Mouse (Mus musculus): ENCODE measurements at regions not wholly inside any gene's neighbourhood (a gene's known extent, or its start where the extent isn't known, plus 50 kb on each side); places are given as distances from the start of the nearest gene placed in this dataset.
"Not testable (repeated sequence)": the region's sequence is repeated elsewhere in the genome, so short reads cannot be mapped to it uniquely, and the experiment has no call there.

DNA sequence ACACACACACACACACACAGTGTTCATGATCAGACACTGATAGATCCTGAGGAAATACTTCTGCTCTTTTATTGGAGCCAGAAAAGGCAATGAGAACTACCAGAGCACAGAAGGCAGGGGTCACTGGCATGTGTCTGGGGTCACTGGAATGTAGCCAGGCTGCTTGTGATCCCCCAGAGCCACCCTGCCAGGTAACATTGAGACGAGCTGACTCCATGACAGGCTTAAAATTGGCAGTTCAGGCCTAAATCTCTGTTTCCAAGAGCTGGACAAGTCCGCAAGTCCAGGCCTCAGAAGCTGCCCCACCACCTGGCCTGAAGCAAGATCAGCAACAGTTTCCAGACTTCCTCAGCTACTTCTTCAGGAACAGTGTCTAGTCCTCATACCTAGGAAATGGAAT, 390.4 kb upstream of the Stxbp6 start:
- intact Hi-C loops (cut with DNase I), result loop anchor here (10.0 kb wide), 1 partner anchor 460 kb away; no protein-coding TSS in a partner anchor
- no peak for DNase-seq (ENCODE audit: extremely low spot score in 1 of 2, low spot score in 2 of 2)

- DNase-seq (ENCODE audit: extremely low spot score in 1 of 2, low spot score in 2 of 2), result peak in 1 of 2 experiments; percentile 21
- intact Hi-C loops (cut with DNase I), result not testable (repeated sequence)
Measured at GRCm38 (mm10) chr12:45458746-45459145, 384.2 kb upstream of the Stxbp6 start.

- intact Hi-C loops (cut with DNase I), result no loop called here
Measured at GRCm38 (mm10) chr12:45443512-45444190, 369.1 kb upstream of the Stxbp6 start.

DNA sequence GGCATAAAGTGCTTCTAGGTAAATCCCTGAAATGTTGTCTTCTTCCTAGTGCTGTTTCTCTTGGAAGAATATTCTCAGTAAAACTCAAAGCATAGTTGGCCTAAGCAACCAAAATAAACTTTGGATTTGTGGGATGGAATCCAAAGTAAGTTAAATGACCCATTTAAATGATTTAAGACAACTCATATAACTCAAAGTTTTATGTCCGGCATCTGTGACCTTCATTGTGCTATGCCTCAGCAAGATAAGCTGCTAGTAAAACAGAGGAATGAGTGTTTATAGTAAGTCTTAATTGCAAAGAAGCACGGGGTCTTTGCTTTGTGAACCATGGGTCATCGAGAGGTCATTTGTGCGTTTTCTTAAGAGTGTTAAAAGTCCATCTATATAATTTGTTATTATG, 368.0 kb upstream of the Stxbp6 start:
- intact Hi-C loops (cut with DNase I), result no loop called here
- no peak for DNase-seq (ENCODE audit: extremely low spot score in 1 of 2, low spot score in 2 of 2)

More at GRCm38 (mm10) chr12:45443512-45444190, 369.1 kb upstream of the Stxbp6 start:
- DNase-seq (ENCODE audit: extremely low spot score in 1 of 2, low spot score in 2 of 2), result peak in 1 of 2 experiments; percentile 30

GRCm38 (mm10) chr12:45439745-45440144, 365.2 kb upstream of the Stxbp6 start:
- DNase-seq (ENCODE audit: extremely low spot score in 1 of 2, low spot score in 2 of 2), result no peak
- intact Hi-C loops (cut with DNase I), result no loop called here

GRCm38 (mm10) chr12:45437271-45437670, 362.8 kb upstream of the Stxbp6 start:
- DNase-seq (ENCODE audit: extremely low spot score in 1 of 2, low spot score in 2 of 2), result peak in 1 of 2 experiments; percentile 10
- intact Hi-C loops (cut with DNase I), result no loop called here

DNA sequence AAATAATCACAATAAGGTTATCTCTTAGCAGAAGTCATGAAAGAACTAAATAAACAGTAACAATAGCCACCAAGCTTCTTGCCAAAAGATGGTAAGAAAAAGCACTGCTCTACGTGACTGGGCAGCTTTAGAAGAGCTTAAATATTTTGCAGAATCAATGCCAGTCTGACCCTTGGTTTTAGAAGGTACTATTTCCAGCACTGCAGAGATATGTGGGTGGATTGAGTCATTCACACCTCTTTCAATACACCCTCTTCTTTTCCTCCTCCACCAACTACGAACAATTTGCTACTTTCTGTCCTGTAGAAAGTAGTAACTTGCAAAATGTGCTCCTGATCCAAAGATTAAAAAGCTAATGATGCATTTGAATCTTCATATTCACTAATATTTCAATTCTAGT, 324.9 kb upstream of the Stxbp6 start:
- no peak for DNase-seq (ENCODE audit: extremely low spot score in 1 of 2, low spot score in 2 of 2)
- intact Hi-C loops (cut with DNase I), result no loop called here

- DNase-seq (ENCODE audit: extremely low spot score in 1 of 2, low spot score in 2 of 2), result peak in 1 of 2 experiments; percentile 46
- intact Hi-C loops (cut with DNase I), result loop anchor here (5.0 kb wide), 1 partner anchor 783 kb away; no protein-coding TSS in a partner anchor
Measured at GRCm38 (mm10) chr12:45384864-45385263, 310.4 kb upstream of the Stxbp6 start.

Measured in left cerebral cortex, postnatal 10 days (tissue).